Mouse (Mus musculus): Measurements from ENCODE around the gene Lrp2.
"Not testable (repeated sequence)": the region's sequence is repeated elsewhere in the genome, so short reads cannot be mapped to it uniquely, and the experiment has no call there.

Lrp2 gene

GRCm38 (mm10) chr2:69584117-69584933 lies 1.5 kb downstream of the Lrp2 start:
- no peak for DNase-seq (ENCODE audit: low spot score in 2 of 2)

GRCm38 (mm10) chr2:69582861-69583260 lies 3.0 kb downstream of the Lrp2 start:
- no peak for DNase-seq (ENCODE audit: low spot score in 2 of 2)

GRCm38 (mm10) chr2:69582068-69582467 lies 3.8 kb downstream of the Lrp2 start:
- not testable (repeated sequence) for DNase-seq (ENCODE audit: low spot score in 2 of 2)

GRCm38 (mm10) chr2:69580091-69580490 lies 5.8 kb downstream of the Lrp2 start:
- no peak for DNase-seq (ENCODE audit: low spot score in 2 of 2)

GRCm38 (mm10) chr2:69578206-69578605 lies 7.7 kb downstream of the Lrp2 start:
- DNase-seq (ENCODE audit: low spot score in 2 of 2) = no peak

GRCm38 (mm10) chr2:69576531-69576930 lies 9.3 kb downstream of the Lrp2 start:
- no peak for DNase-seq (ENCODE audit: low spot score in 2 of 2)

GRCm38 (mm10) chr2:69574934-69575333 lies 10.9 kb downstream of the Lrp2 start:
- no peak for DNase-seq (ENCODE audit: low spot score in 2 of 2)

- no peak for DNase-seq (ENCODE audit: low spot score in 2 of 2)
Observed at GRCm38 (mm10) chr2:69574261-69574660, 11.6 kb downstream of the Lrp2 start.

- no peak for DNase-seq (ENCODE audit: low spot score in 2 of 2)
Observed at GRCm38 (mm10) chr2:69573733-69574054, 12.2 kb downstream of the Lrp2 start.

GRCm38 (mm10) chr2:69573038-69573732 lies 12.7 kb downstream of the Lrp2 start:
- no peak for DNase-seq (ENCODE audit: low spot score in 2 of 2)

GRCm38 (mm10) chr2:69570556-69570955 lies 15.3 kb downstream of the Lrp2 start:
- no peak for DNase-seq (ENCODE audit: low spot score in 2 of 2)

- no peak for DNase-seq (ENCODE audit: low spot score in 2 of 2)
Observed at GRCm38 (mm10) chr2:69566281-69566680, 19.6 kb downstream of the Lrp2 start.

- DNase-seq (ENCODE audit: low spot score in 2 of 2) = no peak
Observed at GRCm38 (mm10) chr2:69563492-69563891, 22.4 kb downstream of the Lrp2 start.

GRCm38 (mm10) chr2:69562761-69563160 lies 23.1 kb downstream of the Lrp2 start:
- DNase-seq (ENCODE audit: low spot score in 2 of 2) = no peak

- DNase-seq (ENCODE audit: low spot score in 2 of 2) = no peak
Observed at GRCm38 (mm10) chr2:69560221-69560620, 25.6 kb downstream of the Lrp2 start.

- DNase-seq (ENCODE audit: low spot score in 2 of 2) = no peak
Observed at GRCm38 (mm10) chr2:69559380-69559779, 26.5 kb downstream of the Lrp2 start.

GRCm38 (mm10) chr2:69556686-69557085 lies 29.2 kb downstream of the Lrp2 start:
- DNase-seq (ENCODE audit: low spot score in 2 of 2) = no peak

- DNase-seq (ENCODE audit: low spot score in 2 of 2) = no peak
Observed at GRCm38 (mm10) chr2:69551639-69552038, 34.2 kb downstream of the Lrp2 start.

- DNase-seq (ENCODE audit: low spot score in 2 of 2) = no peak
Observed at GRCm38 (mm10) chr2:69546823-69547222, 39.0 kb downstream of the Lrp2 start.

- DNase-seq (ENCODE audit: low spot score in 2 of 2) = no peak
Observed at GRCm38 (mm10) chr2:69536018-69536417, 49.8 kb downstream of the Lrp2 start.

- no peak for DNase-seq (ENCODE audit: low spot score in 2 of 2)
Observed at GRCm38 (mm10) chr2:69531528-69532055, 54.3 kb downstream of the Lrp2 start.

GRCm38 (mm10) chr2:69530691-69531527 lies 55.0 kb downstream of the Lrp2 start:
- DNase-seq (ENCODE audit: low spot score in 2 of 2) = no peak
